Mouse (Mus musculus) cerebellum, adult (tissue): ENCODE measurements around the gene Gm10837.
A peak's percentile ranks its signal among the peaks of the same experiment; 100 is the strongest.
"Not testable (repeated sequence)": the region's sequence is repeated elsewhere in the genome, so short reads cannot be mapped to it uniquely, and the experiment has no call there.

Experiments
- ATAC-seq: cut with Nextera tagmentation; 2 replicates; pipeline ENCODE4 v1.9.2; 2017; ENCODE audit warnings: mild to moderate bottlenecking, moderate library complexity, mixed read lengths; ENCODE audit not compliant: insufficient number of reproducible peaks, low FRiP score, low TSS enrichment

Gm10837 gene

GRCm38 (mm10) chr14:122490441-122491328 is at the start of gene Gm10837:
Gm10837 (plus strand) TSS chr14:122490586.
- ATAC-seq = peak; percentile 57; the same call in 1 of the 2 replicates

DNA sequence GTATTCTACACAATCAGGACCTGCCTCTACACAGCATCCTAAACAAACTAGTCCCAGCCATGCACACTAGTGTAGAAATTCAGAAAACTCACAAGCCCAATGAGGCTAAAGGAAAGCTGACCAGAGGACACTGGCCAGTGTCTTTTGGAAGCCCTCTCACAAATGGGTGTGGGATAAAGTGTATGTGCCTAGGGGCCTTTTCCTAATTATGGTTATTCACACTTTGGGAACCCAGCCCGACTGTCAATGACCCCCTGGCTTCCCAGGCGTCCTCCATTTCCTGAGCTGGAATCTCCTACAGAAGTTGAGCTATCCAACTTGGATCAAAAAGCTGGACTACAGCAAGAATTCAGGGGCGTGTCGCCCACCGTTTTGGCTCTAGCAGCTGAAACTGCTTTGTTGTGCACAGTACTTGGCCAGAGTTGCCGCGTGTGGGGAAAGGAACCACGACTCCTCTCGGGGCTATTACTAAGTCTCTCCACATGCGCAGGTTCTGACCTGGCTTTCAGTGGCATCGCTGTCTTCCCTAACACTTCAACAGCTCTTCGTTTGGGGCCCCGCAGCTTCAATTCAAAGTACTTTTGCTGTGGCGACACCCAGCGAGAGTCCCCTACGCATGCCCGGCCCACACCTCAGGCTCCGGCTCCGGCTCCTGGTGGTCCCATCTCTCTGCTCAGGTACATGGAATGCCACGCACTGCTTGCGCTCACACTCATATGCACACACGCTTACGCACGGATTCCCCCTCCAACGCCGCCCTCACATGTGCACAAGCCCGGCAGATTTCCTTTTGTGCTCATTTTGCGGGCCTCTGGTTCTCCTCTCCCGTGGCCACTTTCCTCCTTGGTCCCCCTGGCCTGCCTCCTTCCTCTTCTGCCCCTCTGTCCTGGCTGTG is 40.5 kb upstream of the Gm10837 start:
- ATAC-seq = peak; percentile 38; the same call in 1 of the 2 replicates

DNA sequence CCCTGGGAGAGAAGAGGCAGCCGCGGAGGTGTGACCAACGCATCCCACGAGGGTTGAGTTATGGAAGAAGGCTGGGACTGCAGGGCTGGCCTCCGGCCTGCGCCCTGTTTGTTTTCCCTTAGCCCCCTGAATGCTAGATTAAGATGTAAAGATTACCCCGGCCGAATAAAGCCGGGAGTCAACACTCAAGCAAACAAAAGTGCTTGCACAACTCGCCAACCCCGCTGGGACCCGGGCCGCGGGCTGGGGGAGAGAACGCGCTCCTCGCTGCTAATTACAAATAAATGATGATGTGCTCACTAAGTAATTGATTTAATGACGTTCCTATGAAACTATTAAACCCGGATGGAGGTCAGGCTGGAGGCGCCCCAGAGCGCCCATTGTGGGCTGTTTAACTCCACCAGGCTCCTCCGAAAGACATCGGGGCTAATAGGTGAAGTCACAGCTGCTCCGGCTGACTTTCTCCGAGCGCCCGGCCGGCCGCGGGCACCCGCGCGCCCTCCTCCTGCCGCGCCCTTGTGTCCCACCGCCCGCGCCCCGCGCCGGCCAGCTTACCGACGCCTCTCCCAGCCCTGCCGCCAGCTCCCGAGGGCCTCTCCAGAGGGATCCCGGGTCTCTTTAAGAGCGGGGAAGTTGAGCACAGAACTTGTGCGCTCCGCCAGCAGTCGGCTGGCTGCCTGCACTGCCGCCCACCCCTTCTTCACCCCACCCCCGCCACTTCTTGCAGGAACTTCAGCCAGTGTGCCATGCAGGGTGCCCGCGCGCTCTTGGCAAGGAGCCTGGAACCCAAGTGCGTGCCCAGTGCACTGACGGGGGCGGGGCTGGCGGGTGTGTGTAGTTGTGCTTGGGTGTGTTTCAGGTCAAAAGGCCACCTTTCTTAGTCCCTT is 39.6 kb upstream of the Gm10837 start, which contains the start of gene Gm5089:
Gene Gm5089 (minus strand): TSS at position 620 of the 887 bp plus-strand sequence.
- ATAC-seq = no peak

- no peak for ATAC-seq
These were observed 38.7 kb upstream of the Gm10837 start for GRCm38 (mm10) chr14:122451551-122452145.

DNA sequence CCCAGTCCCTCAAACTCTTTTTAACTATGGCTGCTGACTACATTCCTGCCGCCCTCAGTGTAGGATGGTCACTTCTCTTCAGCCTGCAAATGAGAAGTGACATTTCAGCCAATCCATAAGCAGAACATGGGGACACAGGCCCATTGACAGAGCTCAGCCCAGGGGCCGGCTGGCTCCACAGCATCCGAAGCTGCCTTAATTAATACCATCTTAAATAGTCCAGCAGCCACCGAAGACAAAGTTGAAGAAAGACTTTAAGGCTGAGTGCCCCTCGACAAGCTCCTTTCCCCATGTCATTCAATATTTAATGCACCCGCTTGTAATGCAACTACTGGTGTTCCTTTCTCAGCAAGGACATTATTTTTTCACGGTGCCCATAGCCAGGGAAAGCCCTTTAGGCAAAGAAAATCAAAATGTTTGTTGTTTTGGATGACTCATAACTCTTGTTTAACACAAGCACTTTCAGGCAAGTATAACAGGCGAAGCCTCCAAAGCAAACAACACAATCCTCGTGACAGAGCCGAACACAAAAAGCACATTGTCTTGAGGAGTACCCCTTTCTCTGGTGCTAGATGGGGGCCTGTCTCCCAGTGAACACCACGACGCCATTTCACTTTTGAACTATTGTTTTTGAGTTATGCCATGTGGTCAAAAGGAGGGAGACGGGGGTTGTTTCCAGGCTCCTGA is 37.5 kb upstream of the Gm10837 start:
- ATAC-seq = no peak

DNA sequence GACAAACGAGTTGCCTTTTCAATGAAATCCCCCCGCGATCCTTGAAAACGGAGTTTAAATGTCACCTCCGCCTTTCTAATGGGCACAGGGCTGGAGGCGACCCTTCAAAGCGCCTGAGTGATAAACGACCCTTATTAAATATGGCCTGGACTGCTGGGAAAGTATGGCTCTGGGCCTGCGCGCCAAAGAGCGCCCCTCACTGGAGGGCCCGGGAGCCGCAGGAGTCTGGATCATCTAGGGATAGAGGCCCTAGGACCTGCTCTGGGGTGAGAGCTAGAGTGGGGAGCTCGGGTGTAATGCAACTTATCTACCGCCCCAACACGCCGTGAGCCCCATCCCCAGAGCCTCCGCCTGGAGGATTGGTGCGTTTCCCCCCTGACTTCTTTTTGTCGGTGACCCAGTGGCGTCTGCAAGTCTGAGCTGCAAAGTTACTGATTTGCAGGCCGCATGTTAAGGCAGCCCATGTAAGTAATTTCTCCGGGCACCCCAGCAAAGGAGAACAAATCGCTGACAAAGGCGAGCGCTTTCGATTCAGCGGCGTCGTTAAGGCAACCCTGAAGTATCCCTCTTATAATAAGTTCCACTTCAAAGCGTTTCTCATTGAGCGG is 36.9 kb upstream of the Gm10837 start:
- ATAC-seq = no peak

DNA sequence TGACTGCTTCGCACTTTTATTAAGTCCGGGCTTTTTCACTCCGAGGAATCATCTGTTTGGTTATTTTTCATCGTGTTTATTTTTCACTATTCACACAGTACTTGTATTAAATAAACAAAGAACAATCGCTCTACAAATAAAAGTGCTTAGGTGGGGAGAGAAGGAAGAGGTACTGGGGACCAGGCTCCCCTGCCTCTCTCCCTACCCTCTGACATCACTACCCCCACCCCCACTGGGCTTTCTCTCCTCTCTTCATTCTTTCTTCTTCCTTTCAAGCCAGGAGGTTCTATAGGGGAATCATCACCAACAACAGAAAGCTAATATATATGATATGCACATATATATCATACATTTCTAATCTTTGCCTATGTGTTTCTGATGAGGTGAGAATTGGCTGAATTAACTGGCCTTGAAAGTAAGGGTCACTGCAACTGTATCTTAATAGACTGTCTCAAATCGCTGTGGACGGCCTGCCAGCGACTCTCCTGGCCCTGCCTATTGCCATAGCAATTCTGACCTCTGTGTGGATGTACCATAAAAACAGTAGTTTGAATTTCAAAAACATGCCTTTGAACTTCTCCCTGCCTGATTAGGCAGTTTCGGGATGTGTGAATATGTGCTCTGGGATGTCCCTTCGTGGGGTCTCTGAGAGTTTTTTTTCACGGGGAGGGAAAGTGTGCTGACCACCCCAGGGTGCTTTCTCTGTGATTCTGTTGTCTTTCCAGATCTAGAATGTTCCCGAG is 36.2 kb upstream of the Gm10837 start:
- ATAC-seq = no peak

DNA sequence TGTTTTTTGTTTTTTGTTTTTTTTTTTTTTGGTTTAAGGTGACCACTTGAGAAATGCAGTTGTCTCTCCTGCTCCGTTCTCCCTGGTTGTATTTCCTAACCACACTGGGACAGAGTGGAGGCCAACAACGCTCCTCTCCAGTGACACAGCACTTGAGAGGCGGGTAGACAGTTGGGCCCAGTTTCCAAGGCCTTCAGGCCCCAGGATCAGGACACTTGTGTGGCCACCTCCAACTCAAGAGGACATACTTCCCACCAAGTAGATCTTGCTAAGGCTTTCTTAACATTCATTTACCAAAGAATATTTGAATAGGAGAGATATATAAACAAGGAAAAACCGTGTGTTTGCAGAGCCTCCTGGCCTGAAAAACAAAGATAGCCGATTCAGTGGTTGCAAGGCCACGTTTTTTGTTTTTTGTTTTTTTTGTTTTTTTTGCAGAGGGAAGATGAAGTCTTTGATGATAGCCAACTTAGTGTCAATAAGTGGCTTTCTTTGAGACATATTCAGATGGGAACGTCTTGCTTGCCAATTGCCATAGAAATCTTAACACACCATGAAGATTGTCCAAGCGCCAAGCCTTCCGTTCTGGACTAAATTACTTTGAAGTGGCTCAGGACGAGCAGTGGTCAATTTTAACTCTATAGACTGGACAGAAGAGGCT is 35.4 kb upstream of the Gm10837 start:
- ATAC-seq = no peak

DNA sequence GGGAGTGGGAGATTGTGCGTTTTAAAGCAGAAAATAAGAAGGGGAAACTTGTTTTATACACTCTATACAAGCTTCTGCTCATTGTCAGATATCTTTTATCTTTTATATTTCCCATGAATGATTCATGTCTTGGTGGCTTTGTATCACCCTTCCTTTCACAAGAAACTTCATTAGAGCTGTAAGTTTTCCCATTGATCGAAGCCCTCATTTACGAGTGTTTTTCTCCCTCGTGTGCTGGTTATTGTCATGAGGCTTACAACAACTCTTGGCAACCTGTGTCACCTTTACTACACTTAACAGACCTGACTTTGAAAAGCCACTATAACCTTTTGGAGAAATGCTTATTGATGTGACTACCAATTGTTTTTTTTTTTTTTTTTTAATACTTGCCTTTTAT is 34.8 kb upstream of the Gm10837 start:
- ATAC-seq = no peak

DNA sequence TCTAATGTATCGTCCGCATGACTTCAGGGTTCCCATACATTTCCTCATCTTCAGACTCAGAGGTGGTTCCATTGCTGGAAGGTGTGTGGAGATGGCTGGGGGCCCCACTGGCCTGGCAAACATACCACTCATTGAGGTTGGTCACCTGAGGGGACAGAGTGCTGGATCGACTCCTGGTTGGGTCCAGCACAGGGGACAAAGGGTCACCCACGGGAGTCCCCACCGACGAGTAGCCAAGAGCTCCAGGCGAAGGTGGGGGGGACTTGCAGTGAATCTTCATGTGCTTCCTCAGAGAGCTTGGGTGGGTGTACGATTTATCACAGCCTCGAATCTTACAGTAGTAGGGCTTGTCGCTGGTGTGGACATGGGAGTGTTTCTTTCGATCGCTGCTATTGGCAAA is 31.1 kb upstream of the Gm10837 start:
- not testable (repeated sequence) for ATAC-seq

GRCm38 (mm10) chr14:122459776-122460175 is 30.6 kb upstream of the Gm10837 start:
- ATAC-seq = no peak

DNA sequence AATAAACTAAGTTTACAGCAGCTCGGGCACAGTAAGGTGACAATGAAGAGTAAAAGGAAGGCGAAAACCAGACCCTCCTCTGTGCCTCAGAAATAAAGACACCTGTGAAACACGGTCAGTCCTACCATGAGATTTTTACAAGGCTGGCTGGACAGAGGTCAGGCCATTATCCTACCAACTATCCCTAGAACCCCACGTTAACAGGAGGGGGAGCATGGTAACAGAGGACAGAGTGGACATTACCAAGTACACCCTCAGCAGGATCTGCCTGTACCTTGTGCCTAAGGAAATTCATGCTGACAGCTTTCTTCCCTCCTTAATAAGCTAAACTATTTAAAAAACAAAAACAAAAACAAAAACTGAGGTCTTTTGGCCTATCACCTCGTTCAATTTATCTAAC is 30.2 kb upstream of the Gm10837 start:
- no peak for ATAC-seq

DNA sequence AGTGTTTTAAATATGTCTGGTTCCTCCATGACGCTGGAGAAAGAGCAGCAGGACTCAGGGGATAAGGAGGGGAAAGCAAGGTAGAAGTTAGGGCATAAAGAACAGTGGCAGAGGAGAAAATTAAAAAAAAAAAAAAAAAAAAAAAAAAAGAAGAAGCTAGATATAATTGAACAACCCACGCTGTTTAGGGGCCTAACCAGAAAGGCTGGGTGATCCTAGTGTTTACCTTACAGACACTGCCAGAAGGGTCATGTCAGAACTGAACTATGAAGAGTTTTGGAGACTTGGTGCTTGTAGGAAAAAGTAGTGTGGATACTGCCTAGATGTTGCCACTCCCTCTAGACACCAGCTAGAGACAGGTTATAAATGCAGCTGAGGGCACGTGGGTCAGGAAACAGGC is 28.9 kb upstream of the Gm10837 start:
- no peak for ATAC-seq

GRCm38 (mm10) chr14:122461966-122462365 is 28.4 kb upstream of the Gm10837 start:
- no peak for ATAC-seq

DNA sequence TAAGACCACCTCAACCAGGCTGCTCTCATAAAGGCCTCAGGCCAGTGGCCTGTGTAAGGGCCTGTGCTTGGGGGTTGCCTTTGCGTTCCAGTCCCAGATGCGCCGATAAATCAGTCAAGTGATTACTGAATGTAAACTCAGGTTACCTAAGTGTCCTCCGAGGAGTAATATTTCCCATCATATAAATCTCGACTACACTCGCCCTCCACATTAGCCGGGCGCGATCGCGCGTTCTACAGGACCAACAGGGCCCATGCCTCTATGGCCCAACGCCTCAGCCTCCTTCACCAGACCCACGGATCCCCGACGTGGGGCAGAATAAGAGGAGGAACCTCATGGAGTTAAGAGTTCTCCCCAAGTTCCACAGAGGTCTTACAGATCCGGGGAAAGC is 27.7 kb upstream of the Gm10837 start:
- ATAC-seq = no peak

DNA sequence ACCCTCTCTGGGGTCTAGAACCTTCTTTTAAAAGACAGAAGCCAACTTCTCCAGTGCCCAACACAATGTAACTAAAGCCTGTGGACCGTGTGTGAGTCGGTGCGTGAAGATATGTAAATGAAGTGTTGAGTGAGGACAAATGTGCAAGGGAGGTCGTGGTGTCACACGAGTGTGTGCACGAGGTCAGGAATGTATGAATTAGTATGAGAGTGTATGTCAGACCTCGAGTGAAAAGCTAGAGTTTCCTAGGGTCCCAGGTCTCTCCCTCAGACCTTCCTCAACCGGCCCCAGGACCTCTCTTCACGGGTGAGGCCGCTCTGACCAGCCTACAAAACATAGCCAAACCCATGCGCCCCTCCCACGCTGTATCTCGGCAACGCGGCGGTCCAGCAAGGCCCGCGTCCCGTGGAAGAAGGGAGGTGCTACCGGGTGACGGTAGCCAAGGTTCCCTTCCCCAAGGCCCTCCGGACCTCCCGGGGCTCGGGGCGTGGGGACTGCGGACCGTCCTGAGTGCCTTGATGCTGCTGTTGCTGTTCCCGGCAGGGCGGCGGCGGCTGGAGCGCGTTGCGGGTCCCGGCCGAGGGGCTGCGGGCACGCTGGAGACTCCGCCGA is 27.2 kb upstream of the Gm10837 start:
- ATAC-seq = no peak

DNA sequence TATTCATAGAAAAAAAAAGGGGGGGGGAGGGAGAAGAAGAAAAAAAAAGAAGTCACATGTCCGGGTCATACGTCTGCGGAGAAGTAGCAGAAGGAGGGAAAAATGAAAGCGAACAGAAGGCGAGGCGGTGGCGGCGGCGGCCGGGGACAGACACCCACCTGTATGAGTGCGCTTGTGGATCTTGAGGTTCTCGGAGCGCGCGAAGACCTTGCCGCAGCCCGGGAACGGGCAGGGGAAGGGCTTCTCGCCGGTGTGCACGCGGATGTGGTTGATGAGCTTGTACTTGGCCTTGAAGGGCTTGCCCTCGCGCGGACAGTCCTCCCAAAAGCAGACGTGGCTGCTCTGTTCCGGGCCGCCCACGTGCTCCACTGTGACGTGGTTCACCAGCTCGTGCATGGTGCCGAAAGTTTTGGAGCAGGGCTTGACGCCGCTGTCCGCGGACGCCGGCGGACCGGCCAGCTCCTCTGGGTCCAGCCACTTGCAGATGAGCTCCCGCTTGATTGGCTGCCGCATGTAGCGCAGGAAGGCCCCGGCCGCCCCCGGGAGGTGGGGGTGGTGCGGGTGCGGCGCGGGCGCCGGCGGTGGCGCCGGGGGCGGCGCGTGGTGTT is 26.5 kb upstream of the Gm10837 start:
- peak; percentile 36; the same call in 1 of the 2 replicates for ATAC-seq
